Mouse (Mus musculus) inflammation-experienced regulatory T-cells, adult 6 months (primary cell): ENCODE data around the gene Ppp2r5b. TPM values are rescaled to one million over a fixed set of nuclear protein-coding genes. Genes with fewer than 3 reads are reported as not detected.

Source experiments
- ATAC-seq: one replicate; pipeline ENCODE4 v1.8.0; 2017
- polyA plus RNA-seq, 3 experiments: library from polyadenylated mRNA; unstranded; fragments of 100-300 nt; shearing (Covaris generic); gene quantifications; one replicate each; pipeline ENCODE4 v1.2.1; 2017

Gene Ppp2r5b
- polyA plus RNA-seq, 3 experiments from 2014 or later = 1.7 to 3.3 (median 2.2) TPM

DNA sequence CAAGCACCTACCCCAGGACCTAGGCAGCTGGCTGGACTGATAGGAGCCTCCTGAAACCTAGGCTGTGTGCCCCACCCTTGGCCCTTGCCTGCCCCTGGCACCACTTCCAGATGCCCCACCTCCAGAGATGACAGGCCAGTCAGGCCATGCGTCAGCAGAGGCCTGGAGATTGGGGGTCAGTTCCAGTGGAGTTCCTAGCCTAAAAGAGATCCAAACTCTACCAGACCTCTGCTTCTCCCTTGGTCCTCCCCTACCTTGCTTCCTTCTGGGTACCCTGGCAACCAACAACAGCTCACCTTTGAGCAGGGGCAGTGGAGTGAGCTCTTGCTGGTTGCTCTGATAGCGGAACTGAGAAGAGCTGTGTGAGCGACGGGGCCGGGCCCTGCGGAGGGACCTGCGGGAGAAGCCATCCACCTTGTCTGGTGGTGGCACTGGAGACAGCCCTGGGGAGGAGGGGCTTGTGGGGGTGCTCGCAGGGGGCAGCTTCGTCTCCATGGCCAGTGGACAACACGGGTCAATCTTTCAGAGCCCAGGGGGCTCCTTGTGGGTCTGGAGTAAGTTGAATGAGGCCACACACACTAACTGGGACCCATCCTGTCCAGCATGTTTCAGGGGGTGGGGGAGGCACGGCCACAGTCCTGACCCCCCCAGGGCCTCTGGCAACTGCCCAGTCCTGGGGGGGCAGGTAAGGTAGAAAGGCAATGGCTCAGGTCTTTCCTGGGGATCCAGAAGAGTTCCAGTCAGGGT, 1.2 kb downstream of the Ppp2r5b start:
- no peak for ATAC-seq

DNA sequence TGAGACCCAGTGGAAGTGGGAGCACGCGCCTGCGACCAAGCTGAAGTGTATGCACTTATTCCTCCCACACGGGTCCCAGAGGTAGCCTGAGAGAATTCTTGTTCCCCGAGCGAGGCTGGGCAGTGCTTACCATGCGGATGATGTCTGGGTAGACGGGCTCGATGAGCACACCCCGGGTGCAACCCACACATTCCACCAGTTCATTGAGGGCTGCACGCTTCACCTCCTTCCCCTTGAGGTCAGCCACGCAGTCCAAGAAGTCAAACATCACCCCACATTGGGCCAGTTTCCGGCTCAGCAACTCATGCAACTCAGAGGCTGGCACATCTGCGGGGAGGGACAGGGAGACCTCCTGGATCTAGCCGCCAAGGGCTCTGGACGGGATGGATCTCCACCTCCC, 2.0 kb downstream of the Ppp2r5b start:
- ATAC-seq = no peak

DNA sequence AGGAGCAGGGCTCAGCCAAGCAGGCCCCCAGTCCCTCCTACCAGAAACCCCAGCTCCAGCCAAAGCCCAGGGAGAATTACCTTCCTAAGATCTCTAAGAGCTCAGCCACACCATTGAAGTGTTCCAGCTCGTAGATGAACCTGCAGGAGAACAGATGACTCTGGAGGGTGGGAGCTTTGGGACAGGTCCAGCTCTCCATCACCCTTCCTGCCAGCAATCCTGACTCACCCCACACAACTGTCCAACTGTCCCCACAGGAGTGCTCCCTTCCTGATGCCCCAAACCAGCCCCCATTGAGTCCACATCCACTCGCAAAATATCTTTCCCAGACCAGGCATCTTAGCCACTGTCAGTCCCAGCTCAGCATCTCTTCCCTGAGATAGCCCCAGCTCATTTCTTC, 4.6 kb downstream of the Ppp2r5b start:
- ATAC-seq = no peak

DNA sequence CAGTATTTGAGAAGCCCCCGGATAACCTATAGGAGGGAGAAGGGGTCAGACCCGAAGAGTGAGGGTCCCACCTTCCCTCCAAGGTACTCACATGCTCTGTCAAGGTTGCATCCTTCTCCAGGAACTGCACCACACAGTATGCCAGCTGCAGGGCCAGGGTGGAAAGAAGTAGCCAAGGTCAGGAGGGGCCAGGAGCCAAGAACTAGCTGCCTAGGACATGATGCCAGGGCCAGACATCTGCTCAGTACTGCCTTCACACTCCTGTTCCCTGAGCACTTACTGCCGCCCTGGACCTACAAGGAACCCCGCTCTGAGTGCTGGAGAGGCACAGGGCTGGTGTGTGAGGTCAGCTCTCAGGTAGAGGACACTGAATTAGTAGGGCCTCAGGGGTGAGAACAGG, 5.3 kb downstream of the Ppp2r5b start:
- ATAC-seq = no peak

DNA sequence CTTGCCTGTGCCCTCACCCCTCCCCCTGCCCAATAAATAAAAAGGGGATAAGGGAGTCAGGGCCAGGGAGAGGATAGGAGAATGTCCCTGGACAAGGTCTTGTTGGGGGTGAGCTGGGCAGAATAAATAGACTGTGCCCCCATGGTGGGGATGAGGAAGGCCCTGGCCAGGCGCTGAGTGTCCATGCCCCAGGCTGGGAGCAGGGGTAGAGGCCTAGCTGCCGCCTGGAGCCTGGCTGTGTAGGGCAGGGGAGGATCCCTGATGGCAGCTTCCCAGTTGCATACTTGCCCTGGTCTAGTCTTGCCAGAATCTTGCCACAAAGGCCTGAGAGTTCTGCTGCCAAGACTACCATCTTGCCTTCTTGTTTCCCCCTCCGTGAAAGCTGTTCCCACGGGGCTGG, 7.8 kb downstream of the Ppp2r5b start:
- no peak for ATAC-seq

DNA sequence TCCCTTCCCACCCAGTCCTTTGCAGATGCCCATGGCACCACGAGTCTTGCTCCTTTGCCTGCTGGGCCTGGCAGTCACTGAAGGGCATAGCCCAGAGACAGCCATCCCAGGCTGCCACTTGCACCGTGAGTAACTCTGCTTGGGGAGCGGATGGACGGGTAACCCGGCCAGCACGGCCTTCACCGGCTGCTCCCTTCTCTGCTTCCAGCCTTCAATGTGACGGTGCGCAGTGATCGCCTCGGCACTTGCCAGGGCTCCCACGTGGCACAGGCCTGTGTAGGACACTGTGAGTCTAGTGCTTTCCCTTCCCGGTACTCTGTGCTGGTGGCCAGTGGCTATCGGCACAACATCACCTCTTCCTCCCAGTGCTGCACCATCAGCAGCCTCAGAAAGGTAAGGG, 8.9 kb downstream of the Ppp2r5b start:
- ATAC-seq = no peak

DNA sequence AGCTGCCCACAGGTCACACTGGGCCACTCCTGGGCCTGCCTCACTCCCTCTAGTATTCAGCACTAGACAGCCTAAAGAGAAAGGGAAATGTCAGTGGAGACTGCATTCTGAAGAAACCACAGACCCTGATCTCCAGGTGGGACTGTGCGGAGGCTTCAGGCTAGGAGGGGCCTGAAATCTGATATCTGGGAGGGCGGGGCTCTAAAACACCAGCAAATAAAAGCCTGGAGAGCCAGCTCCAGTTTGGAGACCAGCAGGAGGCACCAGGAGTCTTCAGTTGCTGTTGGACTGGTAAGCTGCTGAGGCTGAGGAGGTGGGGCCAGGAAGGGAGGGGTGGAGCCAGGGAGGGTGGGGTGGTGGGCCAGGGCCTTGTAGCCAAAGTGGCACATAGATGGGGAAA, 9.5 kb downstream of the Ppp2r5b start, which contains the start of gene Gpha2:
Gpha2 (plus strand) TSS at position 246 of the 400 bp plus-strand sequence.
- ATAC-seq = no peak

DNA sequence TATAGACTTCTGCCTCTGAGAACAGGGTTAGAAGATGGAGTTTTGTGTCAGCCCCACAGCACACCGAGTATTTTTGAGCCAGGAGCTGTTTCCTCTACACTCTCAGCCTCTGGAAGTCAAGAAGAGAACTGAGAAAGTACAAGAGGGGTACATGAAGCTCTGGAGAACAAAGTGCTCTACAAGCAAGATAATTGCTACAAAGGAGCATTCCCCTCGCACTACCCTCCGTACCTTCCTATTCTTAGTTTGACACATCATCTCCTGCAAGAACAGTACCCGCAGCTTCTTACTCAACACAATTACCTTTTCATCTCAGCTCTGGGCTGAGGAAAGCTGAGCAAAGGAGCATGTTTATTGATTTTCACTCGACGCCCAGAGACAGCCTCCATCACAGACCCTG, 17.1 kb downstream of the Ppp2r5b start:
- ATAC-seq = no peak

DNA sequence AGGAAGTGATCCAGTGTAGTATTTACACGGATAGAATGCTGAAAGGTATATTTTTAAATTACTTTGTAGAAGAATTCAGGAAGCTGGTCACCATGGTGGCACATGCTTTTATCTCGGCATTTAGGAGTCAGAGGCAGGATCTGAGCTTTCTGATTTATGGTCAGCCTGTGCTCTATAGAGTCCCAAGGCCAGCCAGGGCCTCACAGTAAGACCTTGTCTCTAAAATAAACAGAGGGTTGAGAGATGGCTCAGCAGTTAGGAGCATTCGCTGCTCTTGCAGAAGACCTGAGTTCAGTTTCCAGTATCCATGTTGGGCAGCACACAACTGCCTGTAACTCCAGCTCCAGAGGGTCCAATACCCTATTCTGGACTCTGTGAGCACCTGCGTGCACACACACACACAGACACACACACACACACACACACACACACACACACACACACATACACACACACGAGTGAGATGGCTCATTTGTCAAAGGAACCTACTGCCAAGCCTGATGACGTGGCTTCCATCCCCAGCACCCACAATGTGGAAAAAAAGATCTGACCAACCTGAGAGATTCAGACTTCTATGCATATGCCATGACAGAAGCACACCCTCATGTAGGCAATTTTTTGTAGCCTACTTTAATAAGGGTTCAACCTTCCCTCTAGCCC, 19.5 kb downstream of the Ppp2r5b start:
- no peak for ATAC-seq

DNA sequence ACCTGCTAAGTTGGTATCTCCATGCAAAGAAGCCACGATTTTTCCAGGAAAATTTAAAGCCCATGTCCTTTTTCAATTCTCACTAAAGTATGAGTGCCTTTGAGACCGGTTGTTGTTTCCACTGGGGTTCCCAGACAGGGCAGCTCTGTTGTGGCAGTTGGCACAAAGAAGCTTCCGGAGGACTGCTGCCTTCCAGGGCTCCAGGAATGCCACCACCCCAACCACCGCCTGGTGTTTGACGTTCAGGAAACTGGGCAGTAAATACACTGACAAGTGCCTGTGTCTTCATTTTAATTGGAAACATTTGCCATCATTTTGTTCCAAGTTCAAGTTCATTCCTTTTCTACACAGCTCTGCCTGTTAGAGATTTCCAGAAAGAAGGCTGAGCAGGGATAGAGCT, 29.0 kb downstream of the Ppp2r5b start:
- ATAC-seq = no peak

DNA sequence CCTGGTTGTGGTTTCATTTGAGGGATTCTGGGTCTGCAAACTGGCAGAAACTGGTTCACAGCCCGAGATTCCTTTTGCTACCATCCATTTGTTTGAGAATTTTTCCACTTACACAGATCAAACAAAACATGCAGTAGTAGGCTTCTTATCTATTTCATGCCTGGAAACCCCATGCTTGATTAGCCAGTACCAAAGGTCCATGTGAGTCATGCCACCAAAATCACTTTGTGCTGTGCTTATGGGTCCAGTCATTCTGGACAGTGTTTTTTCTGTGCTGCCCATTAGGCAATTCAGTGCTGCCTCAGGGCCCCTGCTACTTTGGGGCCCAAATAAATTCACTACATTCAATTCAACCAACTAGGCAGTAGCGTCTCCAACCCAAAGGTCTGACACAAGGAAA, 31.4 kb downstream of the Ppp2r5b start:
- no peak for ATAC-seq

DNA sequence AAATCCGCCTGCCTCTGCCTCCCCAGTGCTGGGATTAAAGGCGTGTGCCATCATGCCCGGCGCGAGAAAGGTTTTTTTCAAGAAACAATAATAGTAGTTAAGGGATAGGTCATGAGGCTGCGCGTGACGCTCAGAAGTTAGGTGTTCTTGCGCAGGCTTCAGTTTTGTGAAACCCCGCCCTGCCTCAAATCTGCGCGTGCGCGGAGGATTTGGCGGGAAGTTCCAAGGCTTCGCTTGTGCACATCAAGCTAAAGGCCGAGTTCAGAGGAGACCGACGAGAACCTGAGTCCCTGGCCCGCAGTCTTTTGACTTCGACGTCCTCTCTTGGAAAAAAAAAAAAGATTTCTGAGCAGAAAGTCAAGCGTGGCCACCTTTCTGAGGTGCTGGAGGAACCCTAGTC, 51.5 kb downstream of the Ppp2r5b start, which contains the start of gene Majin:
Majin (plus strand) TSS at position 258 of the 400 bp plus-strand sequence.
- no peak for ATAC-seq

DNA sequence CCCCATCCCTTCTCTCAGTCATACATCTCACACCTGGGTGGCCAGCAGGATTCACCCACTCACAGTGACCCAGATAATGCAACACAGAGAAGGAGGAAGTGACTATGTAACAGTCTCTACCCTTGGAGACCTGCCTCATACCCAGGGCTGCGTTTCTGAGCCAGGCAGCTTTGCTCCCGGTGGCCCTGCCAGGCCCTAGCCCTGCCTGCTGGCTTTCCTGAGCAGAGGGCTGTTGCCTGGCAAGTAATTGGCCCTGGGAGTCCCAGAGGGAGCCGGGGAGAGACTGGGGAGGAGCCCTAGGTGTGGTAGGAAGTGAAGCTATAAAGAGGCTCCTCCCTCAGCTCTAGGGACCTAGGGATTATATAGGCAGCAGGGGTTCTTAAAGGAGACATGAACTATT, 53.1 kb downstream of the Ppp2r5b start:
- no peak for ATAC-seq

DNA sequence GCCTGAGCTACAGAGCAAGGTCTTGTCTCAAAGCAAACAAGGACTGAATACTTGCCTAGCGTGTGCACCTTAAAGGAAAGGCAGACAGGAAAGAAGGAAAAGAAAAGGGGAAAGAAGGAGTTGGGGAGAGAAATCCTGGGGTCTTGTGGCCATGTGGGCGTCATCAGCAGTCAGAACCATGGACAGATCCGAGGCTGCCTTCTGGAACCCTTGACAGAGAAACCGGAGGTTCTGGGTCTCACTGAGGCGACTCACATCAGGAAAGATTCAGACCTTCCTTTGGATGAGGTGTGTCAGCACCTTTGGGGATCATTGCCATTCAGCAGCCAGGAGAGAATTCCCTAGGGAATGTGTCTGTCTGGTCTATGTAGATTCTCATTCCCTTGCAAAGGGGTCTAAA, 54.0 kb downstream of the Ppp2r5b start:
- ATAC-seq = no peak

DNA sequence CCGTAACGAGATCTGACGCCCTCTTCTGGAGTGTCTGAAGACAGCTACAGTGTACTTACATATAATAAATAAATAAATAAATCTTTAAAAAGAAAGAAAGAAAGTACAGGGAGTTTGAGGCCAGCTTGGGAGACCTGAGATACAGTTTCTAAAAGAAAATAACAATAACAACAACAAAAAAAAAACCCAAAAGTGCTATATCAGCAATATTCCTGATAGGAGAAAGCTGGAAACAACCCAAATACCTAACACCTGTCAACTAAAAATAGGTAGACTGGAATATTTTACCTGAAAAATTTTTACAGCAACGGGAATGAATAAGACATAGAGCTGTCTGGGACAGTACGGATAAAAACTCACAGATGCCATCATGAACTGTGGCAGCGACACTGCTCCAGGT, 56.9 kb downstream of the Ppp2r5b start:
- no peak for ATAC-seq

Other genes with a start within 250 kb of the Ppp2r5b start
- gene Slc22a20, start 249.7 kb downstream of the Ppp2r5b start, polyA plus RNA-seq = not detected
- 10 to 100 TPM; 41.9 to 48.2 (median 44.7) TPM for gene Capn1, start 220.0 kb downstream of the Ppp2r5b start, polyA plus RNA-seq
- 10 to 100 TPM; 12.6 to 16.5 (median 16.2) TPM for gene Syvn1, start 189.3 kb downstream of the Ppp2r5b start, polyA plus RNA-seq
- gene Mrpl49, start 178.1 kb downstream of the Ppp2r5b start, polyA plus RNA-seq = 10 to 100 TPM; 36.6 to 40.3 (median 36.7) TPM
- 1,000 to 10,000 TPM; 1,798 to 3,866 (median 2,409) TPM for gene Fau, start 178.0 kb downstream of the Ppp2r5b start, polyA plus RNA-seq
- 10 to 100 TPM in 1 of 3 experiments, 1 to 10 TPM in 2; 5.6 to 11.5 (median 9.4) TPM for gene Znhit2, start 174.7 kb downstream of the Ppp2r5b start, polyA plus RNA-seq
- gene Tm7sf2, start 167.5 kb downstream of the Ppp2r5b start, polyA plus RNA-seq = 1 to 10 TPM; 5.6 to 7.2 (median 6.9) TPM
- gene Vps51, start 158.6 kb downstream of the Ppp2r5b start, polyA plus RNA-seq = 10 to 100 TPM; 29.3 to 35.6 (median 31.5) TPM
- not detected for gene Tmem262, start 155.8 kb downstream of the Ppp2r5b start, polyA plus RNA-seq
- gene Gm28374, start 153.6 kb downstream of the Ppp2r5b start, polyA plus RNA-seq = 1 to 10 TPM in 1 of 3 experiments, under 1 TPM in 1, not detected in 1; 0.77 to 1.1 TPM
- 10 to 100 TPM; 32.0 to 47.2 (median 36.9) TPM for gene Zfpl1, start 150.9 kb downstream of the Ppp2r5b start, polyA plus RNA-seq
- 10 to 100 TPM in 1 of 3 experiments, 1 to 10 TPM in 2; 2.4 to 24.7 (median 4.4) TPM for gene Cdca5, start 150.9 kb downstream of the Ppp2r5b start, polyA plus RNA-seq
- gene AC131692.1, start 141.5 kb downstream of the Ppp2r5b start, polyA plus RNA-seq = under 1 TPM in 1 of 3 experiments, not detected in 2; 0.48 TPM
- under 1 TPM in 1 of 3 experiments, not detected in 2; 0.33 TPM for gene Naaladl1, start 130.1 kb downstream of the Ppp2r5b start, polyA plus RNA-seq
- gene Sac3d1, start 117.2 kb downstream of the Ppp2r5b start, polyA plus RNA-seq = 1 to 10 TPM; 1.4 to 4.4 (median 3.3) TPM
- gene Snx15, start 107.6 kb downstream of the Ppp2r5b start, polyA plus RNA-seq = 10 to 100 TPM; 17.2 to 21.8 (median 20.4) TPM
- not detected for gene Batf2, start 94.9 kb downstream of the Ppp2r5b start, polyA plus RNA-seq
- 10 to 100 TPM; 14.3 to 31.0 (median 21.9) TPM for gene Arl2, start 94.3 kb downstream of the Ppp2r5b start, polyA plus RNA-seq
- gene Majin, start 51.5 kb downstream of the Ppp2r5b start, polyA plus RNA-seq = under 1 TPM in 2 of 3 experiments, not detected in 1; 0.55 to 0.79 TPM
- gene Gpha2, start 9.5 kb downstream of the Ppp2r5b start, polyA plus RNA-seq = not detected
- 10 to 100 TPM in 2 of 3 experiments, 1 to 10 TPM in 1; 8.1 to 12.6 (median 11.5) TPM for gene Atg2a, start 5.8 kb upstream of the Ppp2r5b start, polyA plus RNA-seq
- gene Ehd1, start 40.9 kb upstream of the Ppp2r5b start, polyA plus RNA-seq = 10 to 100 TPM; 10.8 to 36.2 (median 11.4) TPM
- gene Cdc42bpg, start 70.6 kb upstream of the Ppp2r5b start, polyA plus RNA-seq = under 1 TPM; 0.15 to 0.36 (median 0.26) TPM
- gene Men1, start 99.1 kb upstream of the Ppp2r5b start, polyA plus RNA-seq = 10 to 100 TPM; 15.8 to 18.7 (median 16.3) TPM
- 100 to 1,000 TPM in 1 of 3 experiments, 10 to 100 TPM in 2; 68.4 to 105 (median 88.5) TPM for gene Map4k2, start 105.3 kb upstream of the Ppp2r5b start, polyA plus RNA-seq
- 10 to 100 TPM; 53.3 to 63.5 (median 59.1) TPM for gene Sf1, start 127.8 kb upstream of the Ppp2r5b start, polyA plus RNA-seq
- 1 to 10 TPM; 3.4 to 6.5 (median 5.7) TPM for gene Pygm, start 148.5 kb upstream of the Ppp2r5b start, polyA plus RNA-seq
- 100 to 1,000 TPM in 1 of 3 experiments, 10 to 100 TPM in 2; 59.9 to 201 (median 68.4) TPM for gene Rasgrp2, start 163.5 kb upstream of the Ppp2r5b start, polyA plus RNA-seq
- under 1 TPM in 1 of 3 experiments, not detected in 2; 0.26 TPM for gene Nrxn2, start 182.9 kb upstream of the Ppp2r5b start, polyA plus RNA-seq